Mouse (Mus musculus) naive thymus-derived CD4-positive, alpha-beta T cell, adult 2 months (primary cell): ENCODE data around the gene Sertad1.
A peak's percentile ranks its signal among the peaks of the same experiment; 100 is the strongest.
"Not testable (repeated sequence)": the region's sequence is repeated elsewhere in the genome, so short reads cannot be mapped to it uniquely, and the experiment has no call there.

Source experiments
- DNase-seq: peaks from one replicate; pipeline ENCODE4 v3.0.0-alpha.2; 2011; ENCODE audit warnings: low read depth

Sertad1 gene

DNA sequence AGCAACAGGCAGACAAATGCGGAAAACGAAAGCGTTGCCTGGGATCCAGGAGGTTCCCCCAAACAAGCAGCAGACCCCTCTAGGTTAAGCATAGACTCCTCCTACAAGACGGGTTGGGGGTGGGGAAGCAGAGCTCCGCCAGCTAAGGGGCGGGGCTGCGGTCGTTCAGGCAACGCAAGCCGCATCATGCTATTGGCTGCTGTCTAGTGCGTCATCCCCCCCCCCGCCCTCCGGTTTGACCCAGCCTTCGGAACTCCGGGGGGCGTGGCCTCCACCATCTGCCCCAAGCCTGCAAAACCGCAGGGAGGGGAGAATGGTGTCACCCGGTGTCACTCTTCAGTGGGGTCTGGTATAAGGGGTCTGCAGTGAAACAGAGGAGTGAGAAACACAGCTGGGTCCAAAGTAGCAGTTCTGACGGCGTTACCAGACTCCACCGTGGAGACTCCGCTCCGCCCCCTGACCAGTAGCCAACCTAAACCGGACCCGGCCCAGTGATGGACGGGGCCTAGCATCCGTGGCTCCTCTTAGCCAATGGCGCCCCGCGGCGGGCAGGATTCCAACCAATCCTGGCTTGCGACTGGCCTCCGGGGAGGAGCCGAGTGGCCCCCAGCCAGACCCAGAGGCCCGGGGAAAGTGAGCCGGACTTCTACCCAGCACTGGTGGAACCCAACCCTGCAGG is 13.4 kb upstream of the Sertad1 start, which contains the start of gene Sertad3:
Sertad3 (plus strand) TSS at position 613 of the 679 bp plus-strand sequence.
- DNase-seq: peak; percentile 99

DNA sequence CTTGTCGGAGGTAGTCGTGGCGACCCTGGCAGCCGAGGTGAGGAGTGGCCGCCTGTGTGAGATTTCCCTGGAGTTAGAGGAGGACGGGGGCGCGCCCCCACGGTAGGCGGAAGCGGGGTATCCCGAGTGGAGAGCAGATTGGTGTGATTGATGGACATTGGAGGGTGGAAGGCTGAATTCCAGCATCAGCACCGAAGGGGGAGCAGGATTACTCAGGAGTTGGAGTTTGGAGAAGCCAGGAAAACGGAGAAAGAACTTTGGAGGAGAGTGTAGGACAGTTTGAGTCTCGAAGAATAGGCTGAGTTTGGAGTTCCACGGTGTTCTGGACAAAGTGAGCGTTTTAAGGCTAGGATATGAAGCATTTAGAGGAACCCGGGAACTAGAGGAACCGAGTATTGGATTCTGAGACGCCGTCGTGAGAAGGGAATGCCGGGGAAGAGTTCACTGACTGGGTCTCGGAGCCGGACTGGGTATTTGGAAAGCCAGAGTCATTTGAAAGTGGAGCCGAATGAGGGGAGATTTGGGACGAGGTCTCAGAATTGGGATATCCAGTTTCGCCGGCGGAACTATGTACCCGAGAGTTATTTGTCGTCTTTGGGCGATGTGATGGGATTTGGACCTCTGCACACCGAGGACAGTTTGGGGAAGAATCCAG is 12.7 kb upstream of the Sertad1 start:
- DNase-seq: no peak

DNA sequence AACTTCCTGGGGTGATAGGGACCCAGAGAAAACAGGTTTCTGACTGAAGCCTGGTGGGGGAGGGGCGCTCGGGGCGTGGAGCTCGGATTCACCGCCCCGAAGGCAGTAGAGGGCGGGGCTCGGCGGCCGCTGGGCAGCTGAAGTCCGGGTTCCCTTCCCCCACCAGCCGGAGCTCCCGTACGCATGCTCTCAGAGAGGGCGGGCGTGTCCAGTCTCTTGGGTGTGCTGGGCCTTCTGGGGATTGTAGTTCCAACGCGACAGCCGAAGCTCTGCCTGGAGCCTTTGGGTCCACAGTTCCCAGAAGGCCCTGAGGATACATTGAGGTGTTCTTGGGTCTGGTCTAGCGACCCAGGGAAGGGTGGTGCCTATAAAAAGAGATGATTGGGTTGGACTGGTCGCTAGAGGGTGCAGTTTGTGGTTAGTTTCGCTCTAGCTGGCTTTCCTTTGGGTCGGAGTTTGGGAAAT is 12.2 kb upstream of the Sertad1 start:
- DNase-seq: peak; percentile 96

DNA sequence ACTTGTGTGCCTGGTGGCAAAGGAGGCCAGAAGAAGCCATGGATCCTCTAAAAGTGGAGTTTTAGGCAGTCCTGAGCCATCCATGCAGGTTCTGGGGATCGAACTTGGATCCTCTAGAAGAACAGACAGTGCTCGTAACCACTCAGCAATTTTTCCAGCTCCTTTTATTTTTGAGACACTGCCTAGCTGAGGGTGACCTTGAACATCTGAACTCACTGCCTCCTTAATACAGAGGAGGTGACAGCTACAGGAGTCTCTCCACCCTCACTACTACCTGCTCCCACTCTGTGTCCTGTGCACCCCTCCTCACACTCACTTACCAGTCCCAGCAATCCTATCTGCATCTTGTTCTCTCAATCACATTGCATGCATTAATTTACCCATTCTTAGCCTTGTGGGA is 11.1 kb upstream of the Sertad1 start:
- DNase-seq: no peak

DNA sequence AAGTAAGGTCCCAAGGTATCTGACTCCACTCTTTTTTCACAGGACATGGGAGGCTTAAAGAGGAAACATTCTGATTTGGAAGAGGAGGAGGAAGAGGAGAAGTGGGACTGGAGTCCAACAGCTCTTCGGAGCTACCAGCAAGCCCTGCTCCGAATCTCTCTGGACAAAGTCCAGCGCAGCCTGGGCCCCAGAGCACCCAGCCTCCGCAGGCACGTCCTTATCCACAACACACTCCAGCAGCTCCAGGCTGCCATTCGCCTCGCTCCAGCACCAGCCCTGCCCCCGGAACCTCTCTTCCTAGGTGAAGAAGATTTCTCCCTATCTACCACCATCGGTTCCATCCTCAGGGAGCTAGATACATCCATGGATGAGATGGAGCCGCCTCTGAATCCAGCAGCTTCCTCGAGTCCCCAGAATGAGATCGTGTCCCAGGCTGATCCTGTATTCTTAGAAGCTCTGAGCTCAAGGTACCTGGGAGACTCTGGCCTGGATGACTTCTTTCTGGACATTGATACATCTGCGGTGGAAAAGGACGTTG is 10.5 kb upstream of the Sertad1 start:
- no peak for DNase-seq

DNA sequence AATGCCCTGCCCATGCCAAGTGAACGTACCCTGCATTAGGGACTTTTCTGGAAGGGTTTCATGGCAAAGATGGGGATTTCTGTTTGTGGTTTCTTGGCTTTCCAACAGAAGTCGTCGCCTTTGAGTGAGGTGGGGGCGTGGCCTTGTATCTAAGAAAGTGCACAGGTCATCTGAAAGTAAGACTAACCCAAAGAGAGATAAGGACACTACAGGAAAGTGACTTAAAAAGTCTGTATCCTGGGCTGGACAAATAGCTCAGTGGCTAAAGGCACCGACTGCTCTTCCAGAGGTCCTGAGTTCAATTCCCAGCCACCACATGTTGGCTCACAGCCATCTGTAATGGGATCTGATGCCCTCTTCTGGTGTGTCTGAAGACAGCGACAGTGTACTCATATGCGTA is 8.1 kb upstream of the Sertad1 start:
- no peak for DNase-seq

DNA sequence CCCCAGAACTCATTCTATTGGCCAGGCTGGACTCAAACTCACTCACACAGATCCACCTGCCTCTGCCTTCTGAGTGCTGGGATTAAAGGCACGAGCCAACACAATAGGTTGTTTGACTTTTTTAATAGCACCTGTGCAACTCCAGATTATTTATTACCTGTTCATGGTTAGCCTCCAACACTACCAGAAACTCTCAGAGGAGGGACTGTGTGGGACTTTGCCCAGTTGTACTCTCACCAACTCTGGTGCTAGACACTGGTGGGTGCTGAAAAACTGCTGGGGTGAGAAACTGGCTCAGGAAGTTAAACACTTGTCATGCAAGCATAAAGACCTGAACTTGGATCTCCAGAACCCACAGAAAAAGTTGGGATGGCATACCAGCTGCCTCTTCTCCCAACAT is 7.0 kb upstream of the Sertad1 start:
- no peak for DNase-seq

DNA sequence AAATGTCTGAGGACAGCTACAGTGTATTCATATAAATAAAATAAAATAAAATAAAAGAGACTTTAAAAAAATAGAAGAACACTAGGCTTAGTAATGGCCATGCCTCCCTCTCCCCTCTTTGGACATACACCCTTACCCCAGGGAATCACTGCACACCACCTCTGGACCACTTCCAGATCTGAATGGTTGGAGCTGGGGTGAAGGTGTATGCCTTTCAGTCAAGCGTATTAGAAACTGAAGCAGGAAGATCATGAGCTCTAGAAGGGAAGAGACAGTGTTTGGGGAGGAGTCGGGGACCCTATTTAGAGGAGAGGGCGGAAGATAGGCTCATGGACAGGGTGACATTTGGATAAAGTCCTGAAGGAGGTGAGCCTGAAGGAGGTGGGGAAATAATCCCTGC is 6.2 kb upstream of the Sertad1 start:
- no peak for DNase-seq

DNA sequence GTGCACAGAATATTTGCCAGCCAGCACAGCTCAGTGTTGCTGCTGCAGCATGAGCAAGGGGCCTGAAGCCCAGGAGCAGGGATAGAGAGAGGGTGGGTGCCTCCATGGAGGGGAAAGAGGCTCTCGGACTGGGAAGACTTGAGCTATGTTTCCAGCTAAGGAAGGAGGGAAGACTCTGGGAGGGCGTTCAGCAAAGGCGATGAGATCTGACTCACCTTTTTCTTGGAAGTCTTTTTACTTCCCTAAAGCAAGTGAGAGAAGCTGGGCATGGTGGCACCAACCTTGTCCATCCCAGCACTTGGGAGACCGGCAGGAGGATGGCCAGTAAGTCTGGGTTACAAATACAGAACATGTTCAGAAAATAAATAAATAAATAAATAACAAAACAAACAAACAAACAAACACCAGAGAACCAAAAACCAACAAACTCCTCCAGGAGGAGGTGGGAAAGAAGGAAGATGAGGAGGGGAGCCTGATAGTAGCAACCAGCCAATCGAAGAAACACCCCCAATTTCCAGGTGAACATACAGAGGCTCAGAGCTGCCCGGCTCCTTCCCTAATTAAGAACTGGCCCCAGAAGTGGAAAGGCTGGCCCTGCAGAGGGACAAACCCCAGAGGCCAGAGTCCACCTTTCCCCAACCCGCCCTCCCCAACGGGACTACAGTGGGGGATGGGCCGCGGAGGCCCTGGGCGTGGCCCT is 5.6 kb upstream of the Sertad1 start:
- no peak for DNase-seq

DNA sequence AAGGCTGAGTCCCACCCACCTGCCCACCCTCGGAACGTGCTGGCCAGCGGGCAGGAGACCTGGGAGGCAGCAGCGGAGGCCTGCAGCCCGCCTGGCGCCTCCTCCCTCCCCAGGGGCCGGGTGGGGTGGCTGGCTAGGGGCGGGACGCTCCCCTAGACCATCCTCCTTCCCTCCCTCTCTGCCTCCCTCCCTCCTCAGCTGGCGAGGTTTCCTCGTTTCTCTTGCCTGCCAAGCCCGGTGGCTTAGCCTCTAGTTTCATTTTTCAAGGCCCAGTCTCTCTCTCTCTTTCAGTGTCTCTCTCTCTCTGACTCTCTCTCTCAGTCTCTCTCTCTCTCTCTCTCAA is 5.1 kb upstream of the Sertad1 start:
- DNase-seq: peak; percentile 77

DNA sequence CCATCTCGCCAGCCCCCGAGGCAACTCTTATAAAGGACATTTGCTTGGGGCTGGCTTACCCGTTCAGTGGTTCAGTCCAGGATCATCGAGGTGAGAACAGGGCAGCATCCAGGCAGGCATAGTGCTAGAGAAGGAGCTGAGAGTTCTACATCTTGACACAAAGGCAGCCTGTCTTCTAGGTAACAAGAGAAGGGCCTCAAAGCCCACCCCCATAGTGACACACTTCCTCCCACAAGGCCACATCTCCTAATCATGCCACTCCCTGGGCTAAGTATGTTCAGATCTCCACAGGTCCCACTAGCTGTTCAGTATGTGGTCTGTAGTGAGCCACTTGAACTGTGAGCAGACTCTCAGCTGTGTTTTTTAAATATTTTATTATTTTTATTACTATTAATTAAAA is 2.9 kb upstream of the Sertad1 start:
- DNase-seq: no peak

DNA sequence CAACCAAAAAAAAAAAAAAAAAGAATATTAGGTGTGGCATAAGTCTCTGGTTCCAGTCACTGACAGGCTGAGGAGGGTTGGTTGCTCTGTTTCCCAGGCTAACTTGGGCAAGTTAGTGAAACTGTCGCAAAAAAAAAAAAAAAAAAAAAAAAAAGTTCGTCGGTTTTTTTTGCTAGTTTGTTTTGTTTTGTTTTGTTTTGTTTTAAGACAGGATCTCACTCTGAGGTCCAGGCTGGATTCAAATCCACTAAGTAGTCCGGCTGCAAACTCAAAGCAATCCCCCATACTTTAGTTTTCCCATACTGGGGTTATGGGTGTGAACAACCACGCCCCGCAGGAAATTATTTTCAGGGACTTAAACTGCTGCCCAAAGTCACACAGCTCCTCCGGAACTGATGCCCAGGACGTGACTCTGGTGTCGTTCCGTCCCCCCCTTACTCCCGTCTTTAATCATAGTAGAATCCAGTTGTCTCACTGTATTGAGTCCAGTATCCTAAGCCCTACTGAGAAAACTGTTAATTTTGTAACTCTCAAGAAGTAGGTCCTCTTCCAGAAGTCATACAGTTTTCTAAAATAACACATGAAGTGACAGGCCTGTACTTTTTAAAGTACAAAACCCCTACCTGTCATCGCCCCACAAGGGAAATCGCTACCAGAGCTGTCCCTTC is 474 bp upstream of the Sertad1 start:
- no peak for DNase-seq

DNA sequence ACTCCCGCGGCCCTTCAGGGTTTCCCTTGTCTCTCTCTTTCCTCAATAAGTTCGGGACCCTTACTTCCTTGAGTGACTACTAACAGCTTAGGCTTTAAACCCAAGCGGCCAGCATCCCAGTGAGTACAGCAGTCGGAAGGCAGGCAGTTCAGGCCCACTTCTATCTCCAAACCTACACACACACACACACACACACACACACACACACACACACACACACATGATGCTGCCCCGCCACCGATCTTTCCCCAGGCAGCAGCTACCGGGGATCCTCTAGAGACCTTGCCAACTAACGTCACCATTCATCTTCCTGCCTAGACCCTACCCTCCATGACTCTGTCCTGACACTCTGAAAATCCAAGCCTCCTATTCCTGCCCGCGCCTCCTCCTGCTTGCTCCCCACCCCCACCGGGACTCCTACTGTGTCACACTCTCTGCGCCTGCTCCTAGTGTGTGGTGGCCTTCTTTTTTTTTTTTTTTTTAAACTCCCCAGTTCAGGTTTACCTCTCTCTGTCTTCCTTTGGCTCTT is 1.1 kb downstream of the Sertad1 start:
- DNase-seq: peak; percentile 72

DNA sequence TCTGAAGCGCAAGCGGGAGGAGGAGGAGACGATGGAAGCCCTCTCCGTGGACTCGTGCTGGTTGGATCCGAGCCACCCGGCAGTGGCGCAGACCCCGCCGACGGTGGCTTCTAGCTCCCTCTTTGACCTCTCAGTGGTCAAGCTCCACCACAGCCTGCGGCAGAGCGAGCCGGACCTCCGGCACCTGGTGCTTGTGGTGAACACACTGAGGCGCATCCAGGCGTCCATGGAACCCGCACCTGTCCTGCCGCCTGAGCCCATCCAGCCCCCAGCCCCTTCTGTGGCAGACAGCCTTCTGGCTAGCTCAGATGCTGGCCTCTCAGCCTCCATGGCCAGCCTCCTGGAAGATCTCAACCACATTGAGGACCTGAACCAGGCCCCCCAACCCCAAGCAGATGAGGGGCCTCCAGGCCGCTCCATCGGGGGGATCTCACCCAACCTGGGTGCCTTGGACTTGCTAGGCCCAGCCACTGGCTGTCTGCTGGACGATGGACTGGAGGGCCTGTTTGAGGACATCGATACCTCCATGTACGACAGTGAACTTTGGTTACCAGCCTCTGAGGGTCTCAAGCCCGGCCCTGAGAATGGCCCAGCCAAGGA is 2.7 kb downstream of the Sertad1 start:
- peak; percentile 33 for DNase-seq

DNA sequence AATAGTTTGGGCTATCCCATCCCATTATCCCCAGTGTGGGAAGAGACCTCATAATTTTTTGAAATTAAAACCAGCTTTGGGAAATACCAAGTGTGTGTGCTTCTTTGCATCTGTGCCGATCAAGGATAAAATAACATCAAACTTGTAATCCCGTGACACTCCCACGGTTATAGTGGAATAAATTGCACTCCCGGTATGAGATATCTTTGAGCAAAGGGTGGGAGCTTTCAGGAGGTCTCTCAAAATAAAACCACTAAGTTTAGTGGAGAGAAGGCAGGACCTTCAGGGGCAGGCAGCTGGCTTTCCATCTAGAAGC is 3.5 kb downstream of the Sertad1 start:
- no peak for DNase-seq

DNA sequence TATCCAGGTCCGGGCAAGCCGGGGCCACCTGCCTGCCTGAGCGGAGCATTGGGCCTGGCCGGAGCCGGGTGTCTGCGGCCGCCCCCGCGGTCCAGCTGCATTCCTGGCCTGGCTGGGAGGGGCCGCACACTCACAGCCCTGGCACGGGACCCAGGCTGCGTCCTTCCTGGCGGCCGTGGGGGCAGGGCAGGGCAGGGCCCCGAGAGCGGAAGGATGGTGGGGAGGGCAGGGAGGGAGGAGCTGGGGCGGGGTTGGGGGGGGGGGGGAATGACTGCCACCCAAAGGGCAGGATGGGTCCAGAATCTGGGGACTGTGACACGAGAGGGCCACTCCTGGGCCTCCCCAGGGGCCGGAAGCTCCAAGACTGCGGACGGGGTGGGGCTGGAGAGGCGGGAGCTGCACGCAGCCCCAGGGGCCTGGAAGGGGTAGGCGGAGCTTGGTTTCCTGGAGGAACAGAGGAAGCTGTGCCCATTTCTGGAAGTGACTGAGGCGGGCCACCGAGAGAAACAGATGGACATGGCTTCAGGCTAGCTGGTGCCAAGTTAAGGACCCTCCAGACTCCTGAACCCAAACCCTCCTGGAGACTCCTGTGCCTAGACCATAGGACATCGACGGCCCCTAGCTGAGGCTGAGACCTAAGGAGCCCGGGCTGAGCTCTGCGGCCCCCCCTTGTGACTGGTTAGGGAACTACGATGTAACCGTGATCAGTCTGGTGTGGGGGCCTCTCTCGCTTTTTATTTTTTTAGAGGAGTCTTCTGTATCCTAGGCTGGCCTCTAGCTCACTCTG is 4.0 kb downstream of the Sertad1 start:
- DNase-seq: peak; percentile 92

DNA sequence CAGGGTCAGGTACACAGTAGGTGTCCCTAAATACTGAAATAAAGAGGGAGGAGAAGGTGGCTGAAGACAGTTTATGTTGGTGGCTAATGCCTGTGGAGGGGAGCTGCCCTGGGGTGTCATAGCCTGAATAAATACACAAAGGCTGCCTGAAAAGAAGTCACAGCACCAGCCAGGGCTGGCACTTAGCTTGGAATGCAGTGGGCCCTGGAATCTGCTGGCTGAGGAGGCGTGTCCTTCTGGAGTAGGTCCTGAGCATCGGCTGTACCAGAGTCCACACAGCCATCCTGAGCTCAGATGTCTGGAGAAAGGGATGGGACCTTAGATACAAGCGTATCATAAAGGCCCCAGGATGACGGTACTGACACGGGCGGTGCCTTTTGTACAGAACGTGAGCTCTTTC is 5.1 kb downstream of the Sertad1 start:
- DNase-seq: peak; percentile 16

DNA sequence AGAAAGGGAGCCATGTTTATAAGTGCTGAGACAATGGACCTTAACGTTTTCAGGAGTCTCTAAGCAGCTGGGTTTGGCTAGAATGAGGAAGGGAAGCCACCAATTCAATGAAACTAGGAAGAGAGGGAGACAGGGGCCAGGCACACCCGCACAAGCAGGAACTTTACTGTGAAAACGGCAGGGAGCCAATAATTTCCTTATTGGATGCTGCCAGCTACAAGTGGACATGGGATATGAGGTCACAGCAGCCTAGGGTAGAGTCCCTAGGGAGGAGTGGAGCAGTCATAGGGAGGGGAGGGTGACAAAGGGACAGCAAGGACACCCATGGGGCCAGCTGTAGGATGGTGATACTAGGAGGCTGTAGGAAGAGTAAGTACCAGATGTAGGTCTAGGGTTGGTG is 6.3 kb downstream of the Sertad1 start:
- no peak for DNase-seq

DNA sequence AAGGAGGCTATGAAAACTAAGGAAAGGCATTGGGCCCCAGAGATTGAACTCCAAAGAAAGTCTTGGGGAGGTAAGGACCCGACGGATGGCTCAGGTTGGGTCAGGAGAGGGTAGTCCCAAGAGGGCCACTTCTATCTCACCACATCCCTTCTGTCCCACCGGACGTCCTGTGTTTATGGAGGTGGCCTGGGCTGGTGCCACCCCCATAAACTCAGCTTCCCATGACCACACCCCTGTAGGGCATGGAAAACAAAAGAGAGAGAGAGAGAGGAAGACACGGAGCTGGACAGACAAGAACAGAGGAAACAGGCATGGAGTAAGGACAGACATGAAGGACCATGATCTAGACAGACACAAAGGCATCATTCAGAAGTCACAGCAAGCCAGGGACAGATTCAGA is 6.7 kb downstream of the Sertad1 start:
- no peak for DNase-seq

DNA sequence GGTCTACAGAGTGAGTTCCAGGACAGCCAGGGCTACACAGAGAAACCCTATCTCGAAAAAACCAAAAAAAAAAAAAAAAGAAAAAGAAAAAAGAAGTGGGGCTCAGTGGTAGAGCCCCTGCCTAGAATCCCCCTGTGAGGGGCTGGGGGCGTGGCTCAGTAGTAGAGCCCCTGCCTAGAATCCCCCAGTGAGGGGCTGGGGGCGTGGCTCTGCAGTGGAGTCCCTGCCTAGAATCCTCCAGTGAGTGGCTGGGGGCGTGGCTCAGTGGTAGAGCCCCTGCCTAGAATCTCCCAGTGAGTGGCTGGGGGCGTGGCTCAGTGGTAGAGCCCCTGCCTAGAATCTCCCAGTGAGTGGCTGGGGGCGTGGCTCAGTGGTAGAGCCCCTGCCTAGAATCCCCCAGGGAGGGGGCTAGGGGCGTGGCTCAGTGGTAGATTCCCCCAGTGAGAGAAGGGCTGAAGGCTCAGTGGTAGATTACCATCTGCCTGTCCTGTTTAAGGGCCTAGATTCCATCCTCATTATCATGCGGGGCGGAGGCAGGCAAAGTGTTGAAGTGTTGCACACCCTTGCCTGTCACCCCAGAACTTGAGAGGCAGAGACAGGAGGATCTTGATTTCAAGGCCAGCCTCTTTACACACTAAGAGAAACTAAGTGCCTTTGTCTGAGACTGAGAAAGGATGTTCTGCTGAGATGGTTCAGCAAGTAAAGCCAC is 8.1 kb downstream of the Sertad1 start:
- not testable (repeated sequence) for DNase-seq

DNA sequence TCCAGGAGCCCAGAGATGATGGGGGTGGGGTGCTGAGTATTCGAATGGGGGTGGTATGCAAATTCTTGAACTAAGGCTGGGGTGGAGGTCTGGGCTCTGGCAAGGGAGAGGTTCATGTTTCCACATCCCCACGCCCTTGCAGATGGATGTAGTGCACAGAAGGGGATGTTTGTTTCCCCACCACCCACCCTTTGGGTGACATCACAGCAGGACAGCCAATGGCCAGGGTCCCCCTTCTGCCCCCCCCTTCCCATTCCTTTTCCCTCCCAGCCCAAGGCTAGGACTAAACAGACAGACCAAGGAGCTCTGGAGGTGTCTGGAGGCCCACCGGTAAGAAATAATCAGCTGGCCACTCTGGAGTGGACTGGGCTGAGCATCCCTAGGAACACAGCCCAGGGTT is 12.3 kb downstream of the Sertad1 start, which contains the start of gene Prx:
Prx (plus strand) TSS at position 289 of the 400 bp plus-strand sequence.
- no peak for DNase-seq
